Mouse (Mus musculus) kidney, adult 2 months (tissue): Measurements from ENCODE around the gene Gadd45g.

Source experiments
- CTCF ChIP-seq: fragments of 200-500 bp; conservative IDR thresholded peaks from 2 replicates; pipeline ENCODE4 v1.5.1; 2011; ENCODE audit warnings: low read depth, mild to moderate bottlenecking, control low read depth, low read length, moderate library complexity, mixed read lengths; ENCODE audit not compliant: insufficient read depth, insufficient read length
- POLR2A ChIP-seq: fragments of 200-500 bp; IDR thresholded peaks from one replicate; pipeline ENCODE4 v1.6.1; 2011; ENCODE audit warnings: low read depth, low read length, control low read depth

DNA sequence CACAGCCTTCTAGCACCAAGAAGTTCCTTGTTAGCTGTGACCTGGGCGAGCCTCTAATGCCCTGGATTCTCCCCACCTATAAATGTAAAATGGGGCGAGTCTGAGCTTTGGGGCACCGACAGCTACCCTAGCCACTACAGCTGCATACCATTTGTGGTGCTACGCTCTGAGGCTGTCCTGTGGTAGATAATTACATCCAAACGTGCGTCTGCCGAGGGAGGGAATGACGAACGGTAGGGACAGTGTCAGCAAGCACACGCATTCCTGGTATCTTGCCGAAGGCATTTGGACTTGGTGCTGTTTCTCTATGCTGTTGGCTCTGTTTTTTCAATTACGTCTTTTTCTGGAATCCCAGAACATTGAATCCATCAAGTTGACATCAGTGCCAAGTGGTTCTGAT, 29.7 kb downstream of the Gadd45g start:
- no peak for TF ChIP-seq POLR2A
- no peak for TF ChIP-seq CTCF
